Mouse (Mus musculus) myocyte (in vitro differentiated cells): Measurements from ENCODE around the gene Dner.

Experiments
- CEBPB ChIP-seq: IDR thresholded peaks from 2 replicates; pipeline ENCODE4 v1.6.1; 2011; ENCODE audit warnings: mild to moderate bottlenecking, moderate library complexity; ENCODE audit not compliant: poor library complexity, insufficient read depth, severe bottlenecking
- E2F4 ChIP-seq: IDR thresholded peaks from one replicate; pipeline ENCODE4 v1.6.1; 2011; ENCODE audit warnings: mild to moderate bottlenecking, control low read depth, moderate library complexity; ENCODE audit not compliant: insufficient read depth
- MAX ChIP-seq: IDR thresholded peaks from one replicate; pipeline ENCODE4 v1.6.1; 2011; ENCODE audit warnings: low read depth, mild to moderate bottlenecking, control low read depth
- POLR2A ChIP-seq: IDR thresholded peaks from one replicate; pipeline ENCODE4 v1.6.1; 2011; ENCODE audit warnings: low read depth, mild to moderate bottlenecking, control low read depth, moderate library complexity; ENCODE audit not compliant: insufficient read length
- TCF12 ChIP-seq: IDR thresholded peaks from one replicate; pipeline ENCODE4 v1.6.1; 2011; ENCODE audit warnings: mild to moderate bottlenecking, control low read depth; ENCODE audit not compliant: poor library complexity, insufficient read depth, severe bottlenecking

- TF ChIP-seq TCF12 = no peak
- no peak for TF ChIP-seq CEBPB
- no peak for TF ChIP-seq POLR2A
- TF ChIP-seq MAX = no peak
- TF ChIP-seq E2F4 = no peak
Observed at GRCm38 (mm10) chr1:84722371-84722770, 26.4 kb upstream of the Dner start.
